Mouse (Mus musculus) hindbrain, embryonic 13.5 days (tissue): Measurements from ENCODE around the gene Actrt3. TPM values are rescaled to one million over a fixed set of nuclear protein-coding genes. Genes with fewer than 3 reads are reported as not detected.

Experiments used
- ATAC-seq: fragments of 200-750 bp; cut with Nextera tagmentation; 2 replicates; pipeline ENCODE4 v1.8.0; 2017; ENCODE audit warnings: moderate TSS enrichment; ENCODE audit not compliant: low FRiP score
- H3K27ac ChIP-seq: fragments of 300-500 bp; sonication (generic); 2 replicates; pipeline ENCODE4 v1.5.1; 2015; ENCODE audit warnings: inconsistent platforms, mild to moderate bottlenecking, moderate library complexity
- H3K27me3 ChIP-seq: fragments of 300-500 bp; sonication (generic); 2 replicates; pipeline ENCODE4 v1.6.1; 2015; ENCODE audit warnings: mild to moderate bottlenecking, inconsistent platforms
- H3K36me3 ChIP-seq: fragments of 300-500 bp; sonication (generic); 2 replicates; pipeline ENCODE4 v1.6.1; 2015; ENCODE audit warnings: mild to moderate bottlenecking, inconsistent platforms
- H3K4me1 ChIP-seq: fragments of 300-500 bp; sonication (generic); replicated peaks from 2 replicates; pipeline ENCODE4 v1.6.1; 2015; ENCODE audit warnings: inconsistent platforms
- H3K4me2 ChIP-seq: fragments of 300-500 bp; sonication (generic); 2 replicates; pipeline ENCODE4 v1.6.1; 2015; ENCODE audit warnings: inconsistent platforms, mild to moderate bottlenecking, moderate library complexity
- H3K4me3 ChIP-seq: fragments of 300-500 bp; sonication (generic); 2 replicates; pipeline ENCODE4 v1.5.1; 2015; ENCODE audit warnings: mild to moderate bottlenecking, inconsistent platforms
- H3K9ac ChIP-seq: fragments of 300-500 bp; sonication (generic); 2 replicates; pipeline ENCODE4 v1.6.1; 2015; ENCODE audit warnings: mild to moderate bottlenecking, inconsistent platforms
- H3K9me3 ChIP-seq: fragments of 300-500 bp; sonication (generic); 2 replicates; pipeline ENCODE4 v1.6.1; 2016; ENCODE audit warnings: inconsistent platforms
- WGBS: fragments of 180-500 bp; shearing (Covaris S2); methylation state at CpG from one replicate; pipeline ENCODE4 v1.1.7; 2015; 5-methylcytosine and 5-hydroxymethylcytosine counted together
- polyA plus RNA-seq: library from polyadenylated mRNA; unstranded; fragments of >200 nt; fragmentation: Nextera tagmentation; extraction: Ambion mirVana; gene quantifications from 2 replicates; pipeline ENCODE4 v1.2.1, GENCODE M21; 2015

Gene Actrt3
- polyA plus RNA-seq, 1 experiment from 2014 or later, result 0.25 TPM

- WGBS, result 54% methylated on average over 6 of the region's 6 CpGs
- no peaks in the 10 kb centered on the region for H3K4me1 ChIP-seq
- no peak overlapping the region for H3K9ac ChIP-seq
- no peak for ATAC-seq
- no peak overlapping the region for H3K4me3 ChIP-seq
- no peak overlapping the region for H3K27ac ChIP-seq
- no peak overlapping the region for H3K4me2 ChIP-seq
- H3K27me3 ChIP-seq, result no peaks in the 10 kb centered on the region
- H3K36me3 ChIP-seq, result no peaks in the 10 kb centered on the region
- H3K9me3 ChIP-seq, result no peaks in the 10 kb centered on the region
Measured at GRCm38 (mm10) chr3:30560677-30561314, 38.9 kb downstream of the Actrt3 start.

GRCm38 (mm10) chr3:30553741-30554140 is 46.0 kb downstream of the Actrt3 start:
- Histone ChIP-seq H3K36me3 (no peaks in the 10 kb centered on the region), H3K4me3 (no peak overlapping the region), H3K4me2 (no peak overlapping the region), H3K4me1 (no peaks in the 10 kb centered on the region), H3K27ac (no peak overlapping the region), H3K9me3 (no peaks in the 10 kb centered on the region), H3K9ac (no peak overlapping the region), H3K27me3 (no peaks in the 10 kb centered on the region)
- no peak for ATAC-seq
- 60% methylated on average over 6 of the region's 6 CpGs for WGBS

GRCm38 (mm10) chr3:30550218-30550617 is 49.5 kb downstream of the Actrt3 start:
- H3K9me3 ChIP-seq, result no peaks in the 10 kb centered on the region
- H3K4me1 ChIP-seq, result no peaks in the 10 kb centered on the region
- no peak overlapping the region for H3K27ac ChIP-seq
- no peak for ATAC-seq
- WGBS, result 56% methylated on average over 2 of the region's 2 CpGs
- H3K36me3 ChIP-seq, result no peaks in the 10 kb centered on the region
- no peak overlapping the region for H3K9ac ChIP-seq
- H3K4me3 ChIP-seq, result no peak overlapping the region
- H3K27me3 ChIP-seq, result no peaks in the 10 kb centered on the region
- H3K4me2 ChIP-seq, result no peak overlapping the region

- no peak for ATAC-seq
- 91% methylated on average over 7 of the region's 7 CpGs for WGBS
- no peak overlapping the region for H3K4me2 ChIP-seq
- no peak overlapping the region for H3K4me3 ChIP-seq
- no peaks in the 10 kb centered on the region for H3K9me3 ChIP-seq
- no peak overlapping the region for H3K9ac ChIP-seq
- H3K4me1 ChIP-seq, result no peaks in the 10 kb centered on the region
- no peak overlapping the region for H3K27ac ChIP-seq
- H3K36me3 ChIP-seq, result no peaks in the 10 kb centered on the region
- H3K27me3 ChIP-seq, result no peaks in the 10 kb centered on the region
Measured at GRCm38 (mm10) chr3:30548928-30549327, 50.8 kb downstream of the Actrt3 start.

GRCm38 (mm10) chr3:30547908-30548307 is 51.8 kb downstream of the Actrt3 start, which contains the start of gene Mecom:
Gene Mecom (minus strand): TSS chr3:30548008.
- Histone ChIP-seq H3K4me1 (no peaks in the 10 kb centered on the region), H3K27me3 (no peaks in the 10 kb centered on the region), H3K9ac (no peak within 1 kb of the TSS), H3K27ac (no peak within 1 kb of the TSS), H3K9me3 (no peaks in the 10 kb centered on the region), H3K36me3 (no peaks in the 10 kb centered on the region), H3K4me3 (no peak within 1 kb of the TSS), H3K4me2 (no peak within 1 kb of the TSS)
- ATAC-seq, result no peak
- 89% methylated on average over 3 of the region's 3 CpGs for WGBS

Other genes with a start within 250 kb of the Actrt3 start
- 12.3 and 18.4 TPM in 2 replicates for gene Mecom, start 51.9 kb downstream of the Actrt3 start, polyA plus RNA-seq
- 34.6 and 35.0 TPM in 2 replicates for gene Mynn, start 2.1 kb upstream of the Actrt3 start, polyA plus RNA-seq
- 0.06 TPM in 1 of 2 replicates, not detected in the other for gene Lrriq4, start 44.6 kb upstream of the Actrt3 start, polyA plus RNA-seq
- gene Lrrc34, start 47.9 kb upstream of the Actrt3 start, polyA plus RNA-seq, result 1.8 and 2.4 TPM in 2 replicates
- 0.25 and 0.39 TPM in 2 replicates for gene Lrrc31, start 99.9 kb upstream of the Actrt3 start, polyA plus RNA-seq
- not detected in 2 replicates for gene Samd7, start 146.4 kb upstream of the Actrt3 start, polyA plus RNA-seq
- 104 and 107 TPM in 2 replicates for gene Sec62, start 192.9 kb upstream of the Actrt3 start, polyA plus RNA-seq